Mouse (Mus musculus): ENCODE data around the gene Zdhhc1.

Zdhhc1 gene

GRCm38 (mm10) chr8:105455218-105455617 is 41.5 kb downstream of the Zdhhc1 start:
- DNase-seq (ENCODE audit: low read depth, low spot score): no peak

- DNase-seq (ENCODE audit: low read depth, low spot score): no peak
Observed at GRCm38 (mm10) chr8:105454088-105454487, 42.6 kb downstream of the Zdhhc1 start.

GRCm38 (mm10) chr8:105453296-105453695 is 43.4 kb downstream of the Zdhhc1 start:
- no peak for DNase-seq (ENCODE audit: low read depth, low spot score)

- no peak for DNase-seq (ENCODE audit: low read depth, low spot score)
Observed at GRCm38 (mm10) chr8:105451903-105452603, 44.6 kb downstream of the Zdhhc1 start.

GRCm38 (mm10) chr8:105450977-105451376 is 45.7 kb downstream of the Zdhhc1 start:
- no peak for DNase-seq (ENCODE audit: low read depth, low spot score)

- no peak for DNase-seq (ENCODE audit: low read depth, low spot score)
Observed at GRCm38 (mm10) chr8:105448596-105448995, 48.1 kb downstream of the Zdhhc1 start.

GRCm38 (mm10) chr8:105448188-105448587 is 48.5 kb downstream of the Zdhhc1 start:
- DNase-seq (ENCODE audit: low read depth, low spot score): no peak

GRCm38 (mm10) chr8:105446127-105446552 is 50.6 kb downstream of the Zdhhc1 start:
- no peak for DNase-seq (ENCODE audit: low read depth, low spot score)

- no peak for DNase-seq (ENCODE audit: low read depth, low spot score)
Observed at GRCm38 (mm10) chr8:105445296-105446126, 51.2 kb downstream of the Zdhhc1 start.

- no peak for DNase-seq (ENCODE audit: low read depth, low spot score)
Observed at GRCm38 (mm10) chr8:105442661-105443060, 54.0 kb downstream of the Zdhhc1 start.

GRCm38 (mm10) chr8:105441433-105441832 is 55.3 kb downstream of the Zdhhc1 start:
- no peak for DNase-seq (ENCODE audit: low read depth, low spot score)

GRCm38 (mm10) chr8:105438865-105439264 is 57.8 kb downstream of the Zdhhc1 start:
- DNase-seq (ENCODE audit: low read depth, low spot score): peak; percentile 21

GRCm38 (mm10) chr8:105437078-105437748 is 59.5 kb downstream of the Zdhhc1 start:
- no peak for DNase-seq (ENCODE audit: low read depth, low spot score)

- no peak for DNase-seq (ENCODE audit: low read depth, low spot score)
Observed at GRCm38 (mm10) chr8:105436218-105436617, 60.5 kb downstream of the Zdhhc1 start.

GRCm38 (mm10) chr8:105434136-105434535 is 62.6 kb downstream of the Zdhhc1 start:
- no peak for DNase-seq (ENCODE audit: low read depth, low spot score)

GRCm38 (mm10) chr8:105433511-105433910 is 63.2 kb downstream of the Zdhhc1 start:
- no peak for DNase-seq (ENCODE audit: low read depth, low spot score)

- DNase-seq (ENCODE audit: low read depth, low spot score): no peak
Observed at GRCm38 (mm10) chr8:105433021-105433420, 63.7 kb downstream of the Zdhhc1 start.

- DNase-seq (ENCODE audit: low read depth, low spot score): no peak
Observed at GRCm38 (mm10) chr8:105431743-105432515, 64.8 kb downstream of the Zdhhc1 start.

GRCm38 (mm10) chr8:105426878-105427277 is 69.8 kb downstream of the Zdhhc1 start:
- DNase-seq (ENCODE audit: low read depth, low spot score): no peak
